Mouse (Mus musculus) mouse trophoblast stem cell (cell line): ENCODE data around the gene Olfr1337.
"Not testable (repeated sequence)": the region's sequence is repeated elsewhere in the genome, so short reads cannot be mapped to it uniquely, and the experiment has no call there.

ENCODE experiments used
- in situ Hi-C, 2 experiments: fragments of 300-500 bp; cut with MseI, MboI; formaldehyde crosslinking; loops; 2 replicates in 1 of 2; 3 replicates in 1 of 2; pipeline ENCODE4 v1.15.1; 2025

The Olfr1337 gene

DNA sequence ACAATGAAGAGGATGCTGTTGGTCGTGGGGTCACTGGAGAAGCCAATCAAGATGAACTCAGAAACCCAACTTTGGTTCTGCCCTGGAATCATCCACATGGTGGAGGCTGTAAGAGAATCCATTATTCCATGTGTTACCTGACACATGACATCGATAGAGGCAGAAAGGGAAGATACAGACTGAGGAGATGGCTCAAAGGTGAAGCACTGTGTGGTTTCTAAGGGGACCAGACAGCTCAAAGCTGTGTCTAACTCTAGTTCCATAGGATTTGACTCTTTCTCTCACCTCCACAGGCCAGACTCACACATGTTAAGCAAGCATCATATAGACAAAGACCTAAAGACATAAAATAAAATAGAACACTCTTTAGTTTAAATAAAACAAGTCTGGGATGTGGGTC, at the start of gene Olfr1337:
Olfr1337 (minus strand) TSS at position 101 of the 400 bp plus-strand sequence.
- in situ Hi-C loops, result no loop called here

GRCm38 (mm10) chr4:118818921-118819320, 36.5 kb upstream of the Olfr1337 start:
- in situ Hi-C loops, result no loop called here

- in situ Hi-C loops, result loop anchor here in 1 of 2 experiments (5.0 kb wide), 1 partner anchor 62 kb away; no protein-coding TSS in a partner anchor
Observed at GRCm38 (mm10) chr4:118809844-118810243, 27.5 kb upstream of the Olfr1337 start, which contains the start of gene Olfr1335. TSS of gene Olfr1335 (minus strand) at chr4:118809944.

- in situ Hi-C loops, result not testable (repeated sequence)
Observed at GRCm38 (mm10) chr4:118792796-118793195, 10.4 kb upstream of the Olfr1337 start.

GRCm38 (mm10) chr4:118758637-118759036, 23.7 kb downstream of the Olfr1337 start, which contains the start of gene Olfr1338:
TSS of gene Olfr1338 (minus strand) at chr4:118758737.
- in situ Hi-C loops, result no loop called here

GRCm38 (mm10) chr4:118741881-118742280, 40.5 kb downstream of the Olfr1337 start:
- in situ Hi-C loops, result no loop called here

GRCm38 (mm10) chr4:118740988-118741698, 41.2 kb downstream of the Olfr1337 start:
- in situ Hi-C loops, result no loop called here

DNA sequence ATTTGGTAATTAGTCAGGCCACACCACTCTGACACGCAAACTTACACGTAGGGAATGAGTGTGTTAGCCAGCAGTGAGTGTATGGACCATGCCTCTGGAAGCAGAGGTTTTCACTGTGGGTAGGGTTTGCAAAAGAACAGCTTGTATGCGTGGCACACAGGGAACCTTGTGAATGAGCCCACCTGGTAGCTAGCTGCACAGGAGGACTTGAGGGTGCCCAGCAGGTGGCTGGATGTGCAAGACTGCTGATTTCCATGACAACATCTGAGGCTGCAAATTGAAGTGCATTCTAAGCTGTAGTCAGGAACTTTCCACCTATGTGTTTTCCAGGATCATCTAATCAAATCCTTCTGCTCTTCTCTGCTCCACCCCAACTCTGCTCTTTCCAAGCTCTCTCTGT, 42.8 kb downstream of the Olfr1337 start:
- in situ Hi-C loops, result no loop called here

GRCm38 (mm10) chr4:118731875-118732274, 50.5 kb downstream of the Olfr1337 start, which contains the start of gene Olfr1339:
TSS of gene Olfr1339 (plus strand) at chr4:118732175.
- in situ Hi-C loops, result no loop called here
